Mouse (Mus musculus) liver, embryonic 14.5 days (tissue): Measurements from ENCODE around the gene Tprgl. TPM values are rescaled to one million over a fixed set of nuclear protein-coding genes. Genes with fewer than 3 reads are reported as not detected.
A peak's percentile ranks its signal among the peaks of the same experiment; 100 is the strongest.

Experiments
- ATAC-seq: fragments of 200-750 bp; cut with Nextera tagmentation; 2 replicates; pipeline ENCODE4 v1.8.0; 2017; ENCODE audit warnings: moderate number of reproducible peaks, mild to moderate bottlenecking, moderate library complexity; ENCODE audit not compliant: insufficient read depth
- DNase-seq, 3 experiments: peaks; one replicate each; pipeline ENCODE4 v3.0.0-alpha.2; 2012 to 2013; ENCODE audit warnings: low read depth in 3 of 3, low spot score in 3 of 3
- H3K27ac ChIP-seq: fragments of 300-500 bp; sonication (generic); 2 replicates; pipeline ENCODE4 v1.5.1; 2014; ENCODE audit warnings: moderate library complexity, mild to moderate bottlenecking, control low read depth, inconsistent platforms
- H3K27me3 ChIP-seq: fragments of 300-500 bp; sonication (generic); 2 replicates; pipeline ENCODE4 v1.6.1; 2014; ENCODE audit warnings: mild to moderate bottlenecking, low read length, moderate library complexity; ENCODE audit not compliant: control insufficient read depth, insufficient read depth
- H3K36me3 ChIP-seq: fragments of 300-500 bp; sonication (generic); replicated peaks from 2 replicates; pipeline ENCODE4 v1.6.1; 2014; ENCODE audit warnings: low read depth; ENCODE audit not compliant: control insufficient read depth, insufficient read depth
- H3K4me1 ChIP-seq, 2 experiments: fragments of 200-500 bp in 1 of 2; fragments of 300-500 bp in 1 of 2; sonication (generic) in 1 of 2; replicated peaks; 2 replicates each; pipeline ENCODE4 v1.6.1; 2012 to 2014; ENCODE audit warnings: antibody characterized with exemption in 1 of 2, inconsistent platforms in 1 of 2, low read length in 1 of 2; ENCODE audit not compliant: control insufficient read depth in 2 of 2, insufficient read depth in 2 of 2
- H3K4me2 ChIP-seq: fragments of 300-500 bp; sonication (generic); 2 replicates; pipeline ENCODE4 v1.6.1; 2014; ENCODE audit warnings: low read depth, mild to moderate bottlenecking, control low read depth, moderate library complexity
- H3K4me3 ChIP-seq, 2 experiments: fragments of 200-500 bp in 1 of 2; fragments of 300-500 bp in 1 of 2; sonication (generic) in 1 of 2; 2 replicates each; pipeline ENCODE4 v1.5.1; 2012 to 2014; ENCODE audit warnings: low read depth in 2 of 2, low read length in 2 of 2, mild to moderate bottlenecking in 2 of 2, control low read depth in 1 of 2, inconsistent platforms in 1 of 2, moderate library complexity in 1 of 2; ENCODE audit not compliant: insufficient read depth in 1 of 2
- H3K9ac ChIP-seq: fragments of 300-500 bp; sonication (generic); replicated peaks from 2 replicates; pipeline ENCODE4 v1.6.1; 2014; ENCODE audit warnings: mild to moderate bottlenecking, control low read depth, moderate library complexity
- H3K9me3 ChIP-seq: fragments of 300-500 bp; sonication (generic); 2 replicates; pipeline ENCODE4 v1.6.1; 2016; ENCODE audit warnings: low read length, mixed read lengths; ENCODE audit not compliant: control insufficient read depth
- CTCF ChIP-seq: IDR thresholded peaks from 2 replicates; pipeline ENCODE4 v1.5.1; 2016; ENCODE audit warnings: antibody characterized with exemption, low read depth, control low read depth
- EP300 ChIP-seq: IDR thresholded peaks from 2 replicates; pipeline ENCODE4 v1.6.1; 2016; ENCODE audit warnings: antibody characterized with exemption, low read depth
- WGBS: fragments of 180-500 bp; shearing (Covaris S2); extraction: QIAGEN DNeasy Blood & Tissue Kit; methylation state at CpG from one replicate; pipeline ENCODE4 v1.1.7; 2014; ENCODE audit not compliant: insufficient replicate concordance; 5-methylcytosine and 5-hydroxymethylcytosine counted together
- polyA plus RNA-seq, 2 experiments: library from polyadenylated mRNA; depleted of rRNA in 1 of 2; stranded (reverse) in 1 of 2; unstranded in 1 of 2; fragments of >200 nt; fragmentation: Nextera tagmentation in 1 of 2; extraction: Ambion mirVana in 1 of 2; gene quantifications; 2 replicates each; pipeline versions ENCODE4 v1.2.1 to v1.2.3; 2012 to 2014

Tprgl gene
- polyA plus RNA-seq, 2 experiments, result 72.6 to 153 TPM

GRCm38 (mm10) chr4:154171931-154172604 is 11.6 kb upstream of the Tprgl start:
- ATAC-seq (no peak), DNase-seq (no peak)
- Histone ChIP-seq H3K4me2 (no peak overlapping the region), H3K27ac (no peak overlapping the region), H3K27me3 (peaks cover 50% of the 10 kb centered on the region), H3K9ac (no peak overlapping the region), H3K36me3 (no peaks in the 10 kb centered on the region), H3K4me3 (no peak overlapping the region), H3K4me1 (no peaks in the 10 kb centered on the region), H3K9me3 (no peaks in the 10 kb centered on the region)
- no peak for TF ChIP-seq CTCF
- no peak for TF ChIP-seq EP300
- WGBS, result 32% methylated on average over 13 of the region's 13 CpGs

GRCm38 (mm10) chr4:154171151-154171930 is 10.9 kb upstream of the Tprgl start:
- H3K27me3 ChIP-seq, result peaks cover 50% of the 10 kb centered on the region
- H3K4me2 ChIP-seq, result peak overlapping the region; percentile 42
- ATAC-seq (no peak), DNase-seq (no peak)
- no peaks in the 10 kb centered on the region for H3K4me1 ChIP-seq
- H3K9ac ChIP-seq, result no peak overlapping the region
- 2% methylated on average over 37 of the region's 37 CpGs for WGBS
- peak overlapping the region in 1 of 2 experiments; percentile 37; a peak in 2 of 4 replicates for H3K4me3 ChIP-seq
- H3K9me3 ChIP-seq, result no peaks in the 10 kb centered on the region
- no peak overlapping the region for H3K27ac ChIP-seq
- TF ChIP-seq CTCF, result no peak
- no peaks in the 10 kb centered on the region for H3K36me3 ChIP-seq

- Histone ChIP-seq H3K4me2 (peak within 1 kb of the TSS; percentile 42), H3K9ac (no peak within 1 kb of the TSS), H3K4me3 (peak within 1 kb of the TSS; percentile 29 to 37), H3K27me3 (peaks cover 50% of the 10 kb centered on the region), H3K36me3 (no peaks in the 10 kb centered on the region), H3K9me3 (no peaks in the 10 kb centered on the region), H3K4me1 (no peaks in the 10 kb centered on the region), H3K27ac (no peak within 1 kb of the TSS)
- WGBS, result under 1% methylated on average over 57 of the region's 61 CpGs
- no peak for DNase-seq
- TF ChIP-seq EP300 (no peak), CTCF (no peak)
- ATAC-seq, result no peak
Observed at GRCm38 (mm10) chr4:154170506-154171150, 10.2 kb upstream of the Tprgl start, which contains the start of gene Megf6. Gene Megf6 (plus strand): TSS chr4:154170730.

- no peaks in the 10 kb centered on the region for H3K4me1 ChIP-seq
- WGBS, result 4% methylated on average over 15 of the region's 15 CpGs
- ATAC-seq, result no peak
- DNase-seq, result no peak
- H3K4me3 ChIP-seq, result peak overlapping the region; percentile 29 to 37; a peak in 2 of 4 replicates
- H3K27me3 ChIP-seq, result peaks cover 50% of the 10 kb centered on the region
- H3K36me3 ChIP-seq, result no peaks in the 10 kb centered on the region
- no peak overlapping the region for H3K27ac ChIP-seq
- no peaks in the 10 kb centered on the region for H3K9me3 ChIP-seq
- TF ChIP-seq EP300, result no peak
- no peak for TF ChIP-seq CTCF
- peak overlapping the region; percentile 42 for H3K4me2 ChIP-seq
- H3K9ac ChIP-seq, result no peak overlapping the region
Observed at GRCm38 (mm10) chr4:154170021-154170420, 9.6 kb upstream of the Tprgl start.

- no peak for DNase-seq
- no peak overlapping the region for H3K27ac ChIP-seq
- H3K4me1 ChIP-seq, result peaks cover 7 to 12% of the 10 kb centered on the region in 2 experiments
- no peak for ATAC-seq
- H3K36me3 ChIP-seq, result no peaks in the 10 kb centered on the region
- H3K9ac ChIP-seq, result no peak overlapping the region
- H3K27me3 ChIP-seq, result peaks cover 37% of the 10 kb centered on the region
- peak; percentile 87 for TF ChIP-seq CTCF
- no peak for TF ChIP-seq EP300
- H3K4me2 ChIP-seq, result no peak overlapping the region
- 24% methylated on average over 5 of the region's 5 CpGs for WGBS
- no peaks in the 10 kb centered on the region for H3K9me3 ChIP-seq
- no peak overlapping the region for H3K4me3 ChIP-seq
Observed at GRCm38 (mm10) chr4:154167053-154167452, 6.6 kb upstream of the Tprgl start.
